Mouse (Mus musculus): ENCODE results near the gene Npb. TPM values are rescaled to one million over a fixed set of nuclear protein-coding genes. Genes with fewer than 3 reads are reported as not detected.

The Npb gene
- polyA plus RNA-seq, 2 experiments = 5.5 to 11.9 TPM

DNA sequence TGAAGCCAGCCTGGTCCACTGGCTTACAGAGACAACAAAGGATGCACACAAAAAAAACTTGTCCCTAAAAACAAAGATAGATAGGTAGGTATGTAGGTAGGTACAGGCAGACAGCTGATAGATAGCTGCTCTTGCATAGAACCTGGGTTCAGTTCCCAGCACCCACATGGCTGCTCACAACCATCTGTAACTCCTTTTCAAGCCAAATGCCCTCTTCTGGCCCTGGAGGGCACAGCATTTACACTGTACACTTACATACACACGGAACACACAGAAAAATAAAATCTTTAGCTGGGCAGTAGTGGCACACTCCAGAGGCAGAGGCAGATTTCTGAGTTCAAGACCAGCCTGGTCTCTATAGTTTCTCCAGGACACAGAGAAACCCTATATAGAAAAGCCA, 24.3 kb upstream of the Npb start:
- H3K4me3 ChIP-seq (ENCODE audit: insufficient read depth in 1 of 2, low read depth in 2 of 2, low read length in 2 of 2) = no peak overlapping the region
- H3K4me2 ChIP-seq (ENCODE audit: low read depth) = no peak overlapping the region
- H3K9me3 ChIP-seq (ENCODE audit: control insufficient read depth, low read length) = no peaks in the 10 kb centered on the region
- no peak for TF ChIP-seq EP300 (IDR thresholded peaks at IDR 0.05; ENCODE audit: low read depth)
- no peak for TF ChIP-seq CTCF (IDR thresholded peaks at IDR 0.05; ENCODE audit: low read depth)
- no peak for DNase-seq (ENCODE audit: low read depth in 3 of 3, low spot score in 3 of 3)
- H3K9ac ChIP-seq (replicated peaks) = no peak overlapping the region
- no peaks in the 10 kb centered on the region for H3K27me3 ChIP-seq (ENCODE audit: control insufficient read depth, insufficient read depth, low read length)
- peaks cover 47% of the 10 kb centered on the region for H3K36me3 ChIP-seq (replicated peaks; ENCODE audit: control insufficient read depth, insufficient read depth, low read depth)
- H3K4me1 ChIP-seq (replicated peaks; ENCODE audit: control insufficient read depth in 2 of 2, insufficient read depth in 2 of 2, low read length in 1 of 2) = peaks cover 17 to 18% of the 10 kb centered on the region in 2 experiments
- ATAC-seq (ENCODE audit: insufficient read depth) = no peak
- H3K27ac ChIP-seq = no peak overlapping the region
- WGBS (ENCODE audit: insufficient replicate concordance) = 83% methylated on average over 1 of the region's 1 CpGs

- no peak overlapping the region for H3K4me3 ChIP-seq (ENCODE audit: insufficient read depth in 1 of 2, low read depth in 2 of 2, low read length in 2 of 2)
- no peak overlapping the region for H3K27ac ChIP-seq
Measured at GRCm38 (mm10) chr11:120588531-120588930, 19.7 kb upstream of the Npb start.

DNA sequence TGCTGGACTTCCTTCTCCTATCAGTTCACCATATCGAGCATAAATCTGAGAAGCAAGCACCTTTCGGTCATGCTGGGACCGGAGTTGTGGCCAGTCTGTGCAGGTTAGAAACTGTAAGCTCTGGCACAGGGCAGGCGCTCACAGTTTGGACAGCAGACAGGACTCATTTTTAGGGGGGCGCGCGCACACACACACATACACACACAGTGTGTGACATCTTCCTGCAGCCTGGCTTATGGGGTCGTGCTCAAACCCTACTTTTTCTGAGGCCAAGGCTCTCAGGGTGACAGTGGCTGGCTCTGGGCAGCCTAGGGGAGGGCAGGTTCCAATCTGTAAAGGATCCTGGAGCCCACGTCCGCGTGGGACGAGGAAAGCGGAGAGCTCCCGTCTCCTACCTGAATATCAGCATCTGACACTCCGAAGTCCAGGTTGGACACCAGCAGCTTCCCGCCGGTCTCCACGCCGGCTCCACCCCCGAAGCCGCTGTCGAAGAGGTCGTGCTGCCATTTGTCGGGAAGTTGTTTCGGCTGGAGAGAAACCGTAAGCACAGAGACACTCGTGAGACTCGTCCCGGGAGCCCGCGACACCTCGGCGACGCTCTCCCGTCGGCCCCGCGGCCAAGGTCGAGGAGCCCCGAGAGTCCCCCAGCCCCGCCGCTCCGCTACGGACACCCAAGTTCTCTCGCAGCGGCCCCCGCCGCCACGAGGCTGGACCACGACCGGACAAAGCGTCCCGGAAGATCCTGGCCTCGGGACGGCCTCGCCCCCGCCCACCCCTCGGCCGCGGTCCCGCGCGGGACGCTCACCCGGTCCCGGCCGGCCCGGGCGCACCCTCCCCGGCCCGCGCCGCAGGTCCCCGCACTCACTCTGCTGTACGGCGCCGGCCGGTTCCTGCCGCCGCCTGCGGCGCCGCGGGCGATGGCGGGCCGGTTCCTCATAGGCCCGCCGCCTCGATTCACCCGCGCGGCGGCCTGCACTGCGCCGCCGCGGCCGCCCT, 10.7 kb upstream of the Npb start:
- Histone ChIP-seq H3K4me1 (replicated peaks; ENCODE audit: control insufficient read depth in 2 of 2, insufficient read depth in 2 of 2, low read length in 1 of 2) (peaks cover 21 to 25% of the 10 kb centered on the region in 2 experiments), H3K9ac (replicated peaks) (peak overlapping the region; percentile 99), H3K27ac (peak overlapping the region; percentile 96), H3K4me2 (ENCODE audit: low read depth) (peak overlapping the region; percentile 100), H3K27me3 (ENCODE audit: control insufficient read depth, insufficient read depth, low read length) (no peaks in the 10 kb centered on the region), H3K36me3 (replicated peaks; ENCODE audit: control insufficient read depth, insufficient read depth, low read depth) (peaks cover 56% of the 10 kb centered on the region), H3K4me3 (ENCODE audit: insufficient read depth in 1 of 2, low read depth in 2 of 2, low read length in 2 of 2) (peak overlapping the region; percentile 89 to 100), H3K9me3 (ENCODE audit: control insufficient read depth, low read length) (no peaks in the 10 kb centered on the region)
- 3% methylated on average over 89 of the region's 99 CpGs for WGBS (ENCODE audit: insufficient replicate concordance)
- DNase-seq (ENCODE audit: low read depth in 3 of 3, low spot score in 3 of 3) (no peak), ATAC-seq (ENCODE audit: insufficient read depth) (peak; percentile 40)
- TF ChIP-seq CTCF (IDR thresholded peaks at IDR 0.05; ENCODE audit: low read depth) = no peak
- no peak for TF ChIP-seq EP300 (IDR thresholded peaks at IDR 0.05; ENCODE audit: low read depth)

More at GRCm38 (mm10) chr11:120588531-120588930, 19.7 kb upstream of the Npb start:
- no peak overlapping the region for H3K4me2 ChIP-seq (ENCODE audit: low read depth)
- H3K36me3 ChIP-seq (replicated peaks; ENCODE audit: control insufficient read depth, insufficient read depth, low read depth) = peaks cover 84% of the 10 kb centered on the region
- DNase-seq (ENCODE audit: low read depth in 3 of 3, low spot score in 3 of 3) (no peak), ATAC-seq (ENCODE audit: insufficient read depth) (peak; percentile 42; the same call in 1 of the 2 replicates)
- H3K4me1 ChIP-seq (replicated peaks; ENCODE audit: control insufficient read depth in 2 of 2, insufficient read depth in 2 of 2, low read length in 1 of 2) = peaks cover 0 to 7% of the 10 kb centered on the region in 2 experiments; a peak in 2 of 4 replicates
- H3K27me3 ChIP-seq (ENCODE audit: control insufficient read depth, insufficient read depth, low read length) = no peaks in the 10 kb centered on the region
- H3K9ac ChIP-seq (replicated peaks) = no peak overlapping the region
- no peaks in the 10 kb centered on the region for H3K9me3 ChIP-seq (ENCODE audit: control insufficient read depth, low read length)
- 23% methylated on average over 6 of the region's 6 CpGs for WGBS (ENCODE audit: insufficient replicate concordance)
- TF ChIP-seq EP300 (IDR thresholded peaks at IDR 0.05; ENCODE audit: low read depth) = no peak
- no peak for TF ChIP-seq CTCF (IDR thresholded peaks at IDR 0.05; ENCODE audit: low read depth)

DNA sequence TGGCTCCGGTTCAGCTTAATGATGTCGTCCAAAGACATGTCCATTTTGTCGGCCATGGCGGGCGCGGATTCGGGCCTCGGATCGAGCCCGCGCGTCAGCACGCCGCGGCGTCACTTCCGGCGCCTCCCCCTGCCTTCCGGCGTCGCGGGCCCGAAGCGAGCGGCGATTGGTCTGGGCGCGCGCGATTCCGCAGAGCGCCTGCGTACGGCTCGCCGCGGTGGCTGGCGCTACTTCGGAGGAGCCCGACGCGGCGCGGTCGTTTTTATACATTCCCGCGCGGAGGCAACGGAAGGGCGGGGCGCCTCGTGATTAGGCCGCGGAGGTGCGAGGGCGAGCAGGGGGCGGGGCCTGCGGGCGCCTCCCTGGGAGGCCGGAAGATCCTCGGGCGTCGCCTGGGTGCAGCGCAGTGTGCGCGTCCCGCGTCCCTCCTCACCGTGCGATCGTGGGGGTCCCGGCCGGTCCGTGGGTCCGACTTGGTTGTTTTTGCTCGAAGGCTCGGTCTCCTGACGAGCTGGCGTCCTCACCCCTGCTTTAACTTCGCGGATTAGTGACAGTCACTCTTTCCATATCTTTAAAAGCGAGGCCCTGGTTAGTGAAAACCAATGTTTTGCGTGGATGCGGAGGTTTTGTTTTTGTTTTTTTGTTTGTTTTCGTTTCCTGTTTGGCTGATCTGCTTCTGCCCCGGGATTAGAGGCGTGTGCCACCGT, 9.8 kb upstream of the Npb start, which contains the start of the genes Alyref and Anapc11:
Gene Alyref, minus strand, starts transcription at position 83 of the 707 bp plus-strand sequence.
Gene Anapc11, plus strand, starts transcription at position 139 of the 707 bp plus-strand sequence.
- Histone ChIP-seq H3K9ac (replicated peaks) (peak within 1 kb of the TSS; percentile 99), H3K4me2 (ENCODE audit: low read depth) (peak within 1 kb of the TSS; percentile 100), H3K36me3 (replicated peaks; ENCODE audit: control insufficient read depth, insufficient read depth, low read depth) (peaks cover 49% of the 10 kb centered on the region), H3K27me3 (ENCODE audit: control insufficient read depth, insufficient read depth, low read length) (no peaks in the 10 kb centered on the region), H3K9me3 (ENCODE audit: control insufficient read depth, low read length) (no peaks in the 10 kb centered on the region), H3K4me3 (ENCODE audit: insufficient read depth in 1 of 2, low read depth in 2 of 2, low read length in 2 of 2) (peak within 1 kb of the TSS; percentile 89 to 100), H3K27ac (peak within 1 kb of the TSS; percentile 96), H3K4me1 (replicated peaks; ENCODE audit: control insufficient read depth in 2 of 2, insufficient read depth in 2 of 2, low read length in 1 of 2) (peaks cover 21 to 33% of the 10 kb centered on the region in 2 experiments)
- peak; percentile 97 for ATAC-seq (ENCODE audit: insufficient read depth)
- under 1% methylated on average over 88 of the region's 88 CpGs for WGBS (ENCODE audit: insufficient replicate concordance)
- TF ChIP-seq CTCF (IDR thresholded peaks at IDR 0.05; ENCODE audit: low read depth) (peak; percentile 11; the same call in 1 of the 2 replicates), EP300 (IDR thresholded peaks at IDR 0.05; ENCODE audit: low read depth) (peak; percentile 47; the same call in 1 of the 2 replicates)
- peak; percentile 94 to 95 (median 94) for DNase-seq (ENCODE audit: low read depth in 3 of 3, low spot score in 3 of 3)

Data from liver, embryonic 14.5 days (tissue).